Mouse (Mus musculus): Measurements from ENCODE around the gene Ube2cbp. TPM values are rescaled to one million over a fixed set of nuclear protein-coding genes. Genes with fewer than 3 reads are reported as not detected.

Gene Ube2cbp
- polyA plus RNA-seq, 1 experiment from 2014 or later, result 6.4 TPM

DNA sequence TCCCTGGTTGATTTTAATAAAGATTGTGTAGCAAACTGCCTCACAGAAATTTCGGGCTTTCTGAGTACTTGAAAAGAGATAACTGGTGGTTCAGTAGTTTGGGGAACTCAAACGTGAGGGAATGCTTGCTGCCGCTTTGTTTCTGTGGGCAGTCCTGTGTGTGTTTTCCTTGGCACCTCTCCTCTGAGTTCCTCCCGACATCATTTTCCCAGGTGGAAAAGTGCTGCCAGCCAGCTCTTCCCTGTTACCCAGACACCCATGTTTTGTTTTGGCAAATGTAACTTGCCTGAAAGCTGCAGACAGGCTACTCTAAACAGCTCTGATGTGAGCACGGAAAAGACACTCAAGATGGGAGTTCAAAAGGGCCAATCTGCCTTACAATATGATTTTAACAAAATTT, 166.6 kb downstream of the Ube2cbp start:
- H3K4me2 ChIP-seq (replicated peaks), result no peak overlapping the region
- ATAC-seq (ENCODE audit: low FRiP score), result no peak
- peaks cover 12% of the 10 kb centered on the region for H3K4me1 ChIP-seq
- no peak overlapping the region for H3K9ac ChIP-seq
- H3K4me3 ChIP-seq, result no peak overlapping the region
- WGBS, result 47% methylated on average over 5 of the region's 5 CpGs
- no peaks in the 10 kb centered on the region for H3K9me3 ChIP-seq (replicated peaks)
- H3K36me3 ChIP-seq, result no peaks in the 10 kb centered on the region
- H3K27me3 ChIP-seq, result no peaks in the 10 kb centered on the region
- H3K27ac ChIP-seq, result no peak overlapping the region

- Histone ChIP-seq H3K4me1 (peaks cover 12% of the 10 kb centered on the region), H3K4me2 (replicated peaks) (no peak overlapping the region), H3K9ac (no peak overlapping the region), H3K27ac (no peak overlapping the region), H3K4me3 (no peak overlapping the region), H3K9me3 (replicated peaks) (no peaks in the 10 kb centered on the region), H3K36me3 (no peaks in the 10 kb centered on the region), H3K27me3 (no peaks in the 10 kb centered on the region)
- 63% methylated on average over 8 of the region's 8 CpGs for WGBS
- no peak for ATAC-seq (ENCODE audit: low FRiP score)
Observed at GRCm38 (mm10) chr9:86296683-86297638, 167.8 kb downstream of the Ube2cbp start.

- no peak for ATAC-seq (ENCODE audit: low FRiP score)
- no peak overlapping the region for H3K27ac ChIP-seq
- H3K9me3 ChIP-seq (replicated peaks), result 0 out of 2 replicates have a peak, but pooled peaks cover 7% of the 10 kb centered on the region
- H3K4me1 ChIP-seq, result no peaks in the 10 kb centered on the region
- no peaks in the 10 kb centered on the region for H3K27me3 ChIP-seq
- WGBS, result 62% methylated on average over 3 of the region's 3 CpGs
- no peaks in the 10 kb centered on the region for H3K36me3 ChIP-seq
- H3K4me2 ChIP-seq (replicated peaks), result no peak overlapping the region
- H3K9ac ChIP-seq, result no peak overlapping the region
- no peak overlapping the region for H3K4me3 ChIP-seq
Observed at GRCm38 (mm10) chr9:86287570-86287954, 177.2 kb downstream of the Ube2cbp start.

DNA sequence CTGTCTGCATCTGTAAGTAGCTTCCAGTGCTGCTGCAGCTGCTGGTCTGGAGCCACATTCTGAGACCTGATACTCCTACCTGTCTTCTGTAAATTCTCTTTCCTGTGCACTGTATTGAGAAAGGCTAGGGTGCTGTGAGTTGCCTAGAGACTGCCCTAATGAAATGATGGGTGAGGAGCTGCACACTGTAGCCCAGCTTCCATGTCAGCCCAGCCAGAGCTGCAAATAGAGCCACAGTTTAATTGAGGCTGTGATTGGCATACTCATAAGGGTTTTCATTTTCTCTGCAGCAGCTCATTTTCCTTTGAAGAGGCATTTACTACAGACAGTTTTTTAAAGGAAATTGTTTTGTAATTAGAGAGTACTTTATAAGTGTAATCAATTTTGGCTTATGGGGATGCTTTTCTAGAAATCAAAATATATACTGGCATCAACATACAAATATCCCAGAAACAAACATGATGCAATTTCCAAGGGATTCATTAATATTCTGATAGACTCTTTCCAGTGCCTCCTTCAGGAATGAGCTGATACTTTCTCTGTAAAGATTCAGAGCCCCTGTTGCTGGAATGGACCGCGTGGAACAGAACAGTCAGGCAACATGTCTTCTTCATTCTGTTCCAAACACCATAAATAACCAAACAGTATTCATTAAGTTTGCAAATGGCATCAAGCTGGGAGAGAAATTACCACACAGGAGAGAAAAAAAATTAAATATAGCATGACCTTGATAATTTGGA, 177.8 kb downstream of the Ube2cbp start:
- H3K4me3 ChIP-seq, result no peak overlapping the region
- H3K36me3 ChIP-seq, result no peaks in the 10 kb centered on the region
- H3K4me2 ChIP-seq (replicated peaks), result no peak overlapping the region
- H3K4me1 ChIP-seq, result no peaks in the 10 kb centered on the region
- H3K27me3 ChIP-seq, result no peaks in the 10 kb centered on the region
- WGBS, result 71% methylated on average over 2 of the region's 2 CpGs
- 0 out of 2 replicates have a peak, but pooled peaks cover 7% of the 10 kb centered on the region for H3K9me3 ChIP-seq (replicated peaks)
- no peak overlapping the region for H3K27ac ChIP-seq
- H3K9ac ChIP-seq, result no peak overlapping the region
- ATAC-seq (ENCODE audit: low FRiP score), result peak; percentile 54; the same call in 1 of the 2 replicates

DNA sequence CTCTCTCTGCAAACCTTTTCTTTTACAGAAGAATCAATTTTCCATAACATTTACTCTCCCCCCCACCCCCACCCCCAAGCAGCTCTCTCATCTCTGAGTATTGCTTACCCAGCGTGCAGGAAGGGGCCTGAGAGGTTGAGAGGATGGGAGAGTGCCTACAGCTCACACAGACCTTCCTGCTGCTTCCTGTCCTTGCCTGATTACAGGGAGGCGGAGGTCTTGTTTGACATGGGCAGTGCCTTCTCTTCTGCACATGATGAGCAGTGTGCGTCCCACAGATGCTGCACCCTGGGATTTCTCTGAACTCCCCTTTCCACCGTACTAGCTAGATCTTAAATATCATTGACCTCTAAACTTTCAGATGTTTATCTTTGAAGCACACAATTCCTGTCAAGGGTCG, 182.2 kb downstream of the Ube2cbp start:
- WGBS, result 66% methylated on average over 5 of the region's 5 CpGs
- H3K27ac ChIP-seq, result no peak overlapping the region

DNA sequence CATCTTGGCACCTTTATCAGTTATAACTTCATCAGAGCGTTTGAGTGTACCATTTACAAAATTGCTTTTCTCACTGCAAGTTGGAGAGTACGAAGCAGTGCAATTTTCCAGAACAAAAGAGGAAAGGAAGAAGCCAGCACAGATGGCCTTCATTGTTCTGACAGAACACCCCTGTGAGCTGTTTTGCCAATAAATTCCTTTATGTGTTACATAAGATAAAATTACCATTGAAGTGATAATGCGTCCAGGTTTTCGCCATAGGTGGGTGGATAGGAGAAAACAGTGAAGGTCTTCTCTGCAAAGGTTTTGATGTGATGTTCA, 183.6 kb downstream of the Ube2cbp start:
- Histone ChIP-seq H3K4me1 (no peaks in the 10 kb centered on the region), H3K9me3 (replicated peaks) (0 out of 2 replicates have a peak, but pooled peaks cover 7% of the 10 kb centered on the region), H3K36me3 (no peaks in the 10 kb centered on the region), H3K4me3 (no peak overlapping the region), H3K27ac (no peak overlapping the region), H3K4me2 (replicated peaks) (no peak overlapping the region), H3K27me3 (no peaks in the 10 kb centered on the region), H3K9ac (no peak overlapping the region)
- no peak for ATAC-seq (ENCODE audit: low FRiP score)
- WGBS, result 57% methylated on average over 4 of the region's 4 CpGs

More for the DNA sequence above, 182.2 kb downstream of the Ube2cbp start:
- ATAC-seq (ENCODE audit: low FRiP score), result no peak
- no peak overlapping the region for H3K4me3 ChIP-seq
- no peak overlapping the region for H3K9ac ChIP-seq
- H3K4me1 ChIP-seq, result no peaks in the 10 kb centered on the region
- no peaks in the 10 kb centered on the region for H3K27me3 ChIP-seq
- no peaks in the 10 kb centered on the region for H3K36me3 ChIP-seq
- H3K4me2 ChIP-seq (replicated peaks), result no peak overlapping the region
- H3K9me3 ChIP-seq (replicated peaks), result 0 out of 2 replicates have a peak, but pooled peaks cover 7% of the 10 kb centered on the region

DNA sequence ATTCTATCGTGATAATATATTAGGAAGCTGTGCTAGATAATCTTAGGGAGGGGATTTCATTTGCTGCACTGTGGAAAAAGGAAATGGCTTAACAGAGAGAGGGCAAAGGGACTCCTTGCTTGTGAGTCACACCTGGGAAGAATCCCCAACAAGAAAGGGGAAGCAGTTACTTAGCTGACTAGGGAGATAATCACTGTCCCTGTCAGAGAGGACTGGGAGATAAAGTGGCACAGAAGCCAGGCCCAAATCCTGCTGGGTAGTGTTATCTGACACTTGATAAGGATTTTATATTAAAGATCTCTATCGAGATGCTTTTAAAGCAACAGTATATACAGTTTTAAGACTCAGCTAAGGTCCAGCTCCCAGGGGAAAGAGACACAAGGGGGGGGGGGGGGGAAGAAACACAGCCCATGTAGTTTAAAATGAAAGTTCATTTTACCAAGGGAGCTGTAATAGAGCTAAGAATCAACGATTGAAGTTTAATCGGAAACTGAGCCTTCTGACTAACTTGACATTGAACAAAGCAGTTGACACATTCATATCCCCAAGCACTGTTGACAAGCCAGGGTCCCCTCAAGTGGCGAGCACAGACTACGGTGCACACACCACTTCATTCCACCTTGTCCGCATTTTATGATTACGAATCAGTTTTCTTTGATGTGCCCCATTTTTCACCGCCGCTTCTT, 184.1 kb downstream of the Ube2cbp start:
- Histone ChIP-seq H3K4me1 (no peaks in the 10 kb centered on the region), H3K27me3 (no peaks in the 10 kb centered on the region), H3K9ac (no peak overlapping the region), H3K36me3 (no peaks in the 10 kb centered on the region), H3K9me3 (replicated peaks) (0 out of 2 replicates have a peak, but pooled peaks cover 7% of the 10 kb centered on the region), H3K4me2 (replicated peaks) (no peak overlapping the region), H3K27ac (no peak overlapping the region), H3K4me3 (no peak overlapping the region)
- ATAC-seq (ENCODE audit: low FRiP score), result no peak
- WGBS, result 82% methylated on average over 10 of the region's 10 CpGs

DNA sequence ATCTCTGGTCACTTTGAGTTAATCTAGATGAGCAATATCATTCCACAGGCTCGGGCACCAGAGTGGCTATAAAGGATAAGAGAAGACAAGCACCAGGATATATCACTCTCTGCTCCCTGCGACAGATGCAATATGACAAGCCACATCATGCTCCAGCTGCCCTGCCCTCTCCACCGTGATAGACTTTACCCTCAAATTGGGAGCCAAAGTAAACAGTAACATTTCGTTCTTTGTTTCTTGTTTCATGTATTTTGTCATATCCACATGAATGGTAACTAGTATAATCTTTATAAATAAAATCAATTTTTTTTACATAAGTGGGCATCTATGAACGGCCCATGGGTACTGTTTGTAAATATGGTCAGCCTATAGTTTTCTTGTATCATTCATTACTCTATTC, 195.2 kb downstream of the Ube2cbp start:
- H3K9me3 ChIP-seq (replicated peaks), result no peaks in the 10 kb centered on the region
- no peak overlapping the region for H3K9ac ChIP-seq
- no peak overlapping the region for H3K27ac ChIP-seq
- H3K36me3 ChIP-seq, result no peaks in the 10 kb centered on the region
- no peaks in the 10 kb centered on the region for H3K27me3 ChIP-seq
- WGBS, result 87% methylated on average over 5 of the region's 5 CpGs
- no peak for ATAC-seq (ENCODE audit: low FRiP score)
- H3K4me2 ChIP-seq (replicated peaks), result no peak overlapping the region
- H3K4me1 ChIP-seq, result no peaks in the 10 kb centered on the region
- H3K4me3 ChIP-seq, result no peak overlapping the region

DNA sequence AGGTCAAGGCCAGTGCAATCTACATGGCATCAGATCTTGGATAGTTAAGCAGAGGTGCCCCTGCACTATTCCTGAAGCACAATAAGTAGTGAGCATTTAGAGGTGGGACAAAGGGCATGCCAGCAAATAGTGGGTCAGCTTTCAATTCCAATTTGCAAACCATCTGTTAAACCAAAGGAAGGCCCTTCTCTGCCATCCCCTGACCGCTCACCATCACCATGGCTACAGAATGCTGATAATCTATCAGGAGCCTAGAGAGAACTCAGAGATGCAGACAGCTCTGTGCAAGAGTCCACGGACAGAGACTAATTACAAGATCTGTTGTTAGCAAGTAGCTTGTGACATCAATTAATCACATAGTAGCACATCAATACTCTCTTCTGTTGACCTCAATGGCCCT, 198.1 kb downstream of the Ube2cbp start:
- WGBS, result 24% methylated on average over 2 of the region's 2 CpGs
- Histone ChIP-seq H3K9ac (no peak overlapping the region), H3K4me3 (no peak overlapping the region), H3K4me1 (no peaks in the 10 kb centered on the region), H3K36me3 (no peaks in the 10 kb centered on the region), H3K27me3 (no peaks in the 10 kb centered on the region), H3K9me3 (replicated peaks) (no peaks in the 10 kb centered on the region), H3K4me2 (replicated peaks) (no peak overlapping the region), H3K27ac (no peak overlapping the region)
- peak; percentile 78 for ATAC-seq (ENCODE audit: low FRiP score)

Other genes starting within 250 kb of the Ube2cbp start
- 23.8 and 24.8 TPM in 2 replicates for gene Dop1a, start 2.2 kb upstream of the Ube2cbp start, polyA plus RNA-seq (2016; fragmentation: Nextera tagmentation; extraction: Ambion mirVana)
- gene Pgm3, start 106.9 kb upstream of the Ube2cbp start, polyA plus RNA-seq (2016; fragmentation: Nextera tagmentation; extraction: Ambion mirVana), result 40.4 and 41.4 TPM in 2 replicates
- gene Rwdd2a, start 107.0 kb upstream of the Ube2cbp start, polyA plus RNA-seq (2016; fragmentation: Nextera tagmentation; extraction: Ambion mirVana), result 5.0 and 5.1 TPM in 2 replicates
- 22.8 and 27.1 TPM in 2 replicates for gene Me1, start 231.0 kb upstream of the Ube2cbp start, polyA plus RNA-seq (2016; fragmentation: Nextera tagmentation; extraction: Ambion mirVana)